Mouse (Mus musculus) lung, adult 2 months (tissue): ENCODE measurements at regions not wholly inside any gene's neighbourhood (a gene's known extent, or its start where the extent isn't known, plus 50 kb on each side); places are given as distances from the start of the nearest gene placed in this dataset.

Source experiments
- CTCF ChIP-seq: fragments of 200-500 bp; IDR thresholded peaks from 2 replicates; pipeline ENCODE4 v1.5.1; 2011; ENCODE audit warnings: mild to moderate bottlenecking, low read length, control low read depth; ENCODE audit not compliant: insufficient read depth
- POLR2A ChIP-seq: fragments of 200-500 bp; IDR thresholded peaks from 2 replicates; pipeline ENCODE4 v1.6.1; 2011; ENCODE audit warnings: low read depth, mild to moderate bottlenecking, control low read depth, low read length, borderline replicate concordance; ENCODE audit errors: extremely low read depth

DNA sequence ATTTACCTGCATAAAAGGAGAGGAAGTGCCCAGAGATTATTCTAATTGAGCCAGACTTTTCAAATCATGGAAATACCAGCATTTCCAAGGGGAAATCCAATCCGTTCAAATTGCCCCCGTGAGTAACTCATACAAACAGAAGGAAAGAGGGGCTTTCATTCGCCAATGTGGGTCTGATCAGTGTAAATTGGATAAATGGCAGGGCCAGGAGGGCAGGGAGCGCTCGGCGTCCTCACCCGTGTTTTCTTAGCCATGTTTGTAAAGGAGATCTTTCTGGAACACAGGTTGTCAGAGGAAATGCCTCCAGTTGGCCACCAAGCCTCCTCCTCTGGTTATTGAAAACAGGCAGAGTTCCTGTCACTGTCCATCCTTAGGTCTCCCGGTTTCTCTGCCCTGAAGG is 286.1 kb downstream of the Mycn start:
- TF ChIP-seq POLR2A (no peak), CTCF (no peak)
